Mouse (Mus musculus) midbrain, postnatal 0 days (tissue): ENCODE data around the gene Hacl1. TPM values are rescaled to one million over a fixed set of nuclear protein-coding genes. Genes with fewer than 3 reads are reported as not detected.

Source experiments
- ATAC-seq: fragments of 200-750 bp; cut with Nextera tagmentation; 2 replicates; pipeline ENCODE4 v1.8.0; 2017; ENCODE audit warnings: moderate number of reproducible peaks, mild to moderate bottlenecking, moderate TSS enrichment, moderate library complexity; ENCODE audit not compliant: low FRiP score
- DNase-seq: peaks from one replicate; pipeline ENCODE4 v3.0.0-alpha.2; 2015; ENCODE audit warnings: low spot score
- H3K27ac ChIP-seq: fragments of 300-500 bp; sonication (generic); 2 replicates; pipeline ENCODE4 v1.5.1; 2014; ENCODE audit warnings: low read depth, mild to moderate bottlenecking, low read length, mixed read lengths
- H3K27me3 ChIP-seq: fragments of 300-500 bp; sonication (generic); 2 replicates; pipeline ENCODE4 v1.6.1; 2014; ENCODE audit warnings: low read length, control low read depth, mixed read lengths; ENCODE audit not compliant: insufficient read depth
- H3K36me3 ChIP-seq: fragments of 300-500 bp; sonication (generic); 2 replicates; pipeline ENCODE4 v1.6.1; 2014; ENCODE audit warnings: low read length, control low read depth, mixed read lengths; ENCODE audit not compliant: insufficient read depth
- H3K4me1 ChIP-seq: fragments of 300-500 bp; sonication (generic); 2 replicates; pipeline ENCODE4 v1.6.1; 2014; ENCODE audit warnings: mild to moderate bottlenecking, control low read depth, antibody characterized with exemption, low read length, mixed read lengths; ENCODE audit not compliant: insufficient read depth
- H3K4me2 ChIP-seq: fragments of 300-500 bp; sonication (generic); 2 replicates; pipeline ENCODE4 v1.6.1; 2014; ENCODE audit warnings: low read depth, mild to moderate bottlenecking, low read length, mixed read lengths; ENCODE audit not compliant: poor library complexity, severe bottlenecking
- H3K4me3 ChIP-seq: fragments of 300-500 bp; sonication (generic); 2 replicates; pipeline ENCODE4 v1.5.1; 2014; ENCODE audit warnings: low read depth, mild to moderate bottlenecking, low read length, moderate library complexity
- H3K9ac ChIP-seq: fragments of 300-500 bp; sonication (generic); replicated peaks from 2 replicates; pipeline ENCODE4 v1.6.1; 2014; ENCODE audit warnings: mild to moderate bottlenecking, low read length, moderate library complexity, mixed read lengths; ENCODE audit not compliant: poor library complexity, severe bottlenecking
- H3K9me3 ChIP-seq: fragments of 300-500 bp; sonication (generic); 2 replicates; pipeline ENCODE4 v1.6.1; 2016; ENCODE audit warnings: low read length, control low read depth
- CTCF ChIP-seq: IDR thresholded peaks from 2 replicates; pipeline ENCODE4 v1.5.1; 2016; ENCODE audit warnings: antibody characterized with exemption, mild to moderate bottlenecking
- WGBS: fragments of 180-500 bp; shearing (Covaris S2); extraction: QIAGEN DNeasy Blood & Tissue Kit; methylation state at CpG from one replicate; pipeline ENCODE4 v1.1.7; 2014; 5-methylcytosine and 5-hydroxymethylcytosine counted together
- polyA plus RNA-seq: library from polyadenylated mRNA; unstranded; fragments of >200 nt; fragmentation: Nextera tagmentation; extraction: Ambion mirVana; gene quantifications from 2 replicates; pipeline ENCODE4 v1.2.1, GENCODE M21; 2015
- total RNA-seq: library from RNA; depleted of rRNA; stranded (reverse); fragments of >200 nt; gene quantifications from 2 replicates; pipeline ENCODE4 v1.2.3, GENCODE M21; 2014

The Hacl1 gene
- total and polyA plus RNA-seq, 2 experiments from 2014 or later: 6.8 to 8.4 TPM

- Histone ChIP-seq H3K4me3 (no peak overlapping the region), H3K27me3 (no peaks in the 10 kb centered on the region), H3K9ac (0 out of 2 replicates have a peak overlapping the region, but pooled peaks have one; percentile 13), H3K4me1 (peaks cover 4% of the 10 kb centered on the region; the same call in 1 of the 2 replicates), H3K27ac (no peak overlapping the region), H3K4me2 (no peak overlapping the region), H3K9me3 (no peaks in the 10 kb centered on the region), H3K36me3 (no peaks in the 10 kb centered on the region)
- DNase-seq (no peak), ATAC-seq (no peak)
- no peak for TF ChIP-seq CTCF
- WGBS: 84% methylated on average over 8 of the region's 8 CpGs
Observed at GRCm38 (mm10) chr14:31658126-31658680, 17.1 kb upstream of the Hacl1 start.

DNA sequence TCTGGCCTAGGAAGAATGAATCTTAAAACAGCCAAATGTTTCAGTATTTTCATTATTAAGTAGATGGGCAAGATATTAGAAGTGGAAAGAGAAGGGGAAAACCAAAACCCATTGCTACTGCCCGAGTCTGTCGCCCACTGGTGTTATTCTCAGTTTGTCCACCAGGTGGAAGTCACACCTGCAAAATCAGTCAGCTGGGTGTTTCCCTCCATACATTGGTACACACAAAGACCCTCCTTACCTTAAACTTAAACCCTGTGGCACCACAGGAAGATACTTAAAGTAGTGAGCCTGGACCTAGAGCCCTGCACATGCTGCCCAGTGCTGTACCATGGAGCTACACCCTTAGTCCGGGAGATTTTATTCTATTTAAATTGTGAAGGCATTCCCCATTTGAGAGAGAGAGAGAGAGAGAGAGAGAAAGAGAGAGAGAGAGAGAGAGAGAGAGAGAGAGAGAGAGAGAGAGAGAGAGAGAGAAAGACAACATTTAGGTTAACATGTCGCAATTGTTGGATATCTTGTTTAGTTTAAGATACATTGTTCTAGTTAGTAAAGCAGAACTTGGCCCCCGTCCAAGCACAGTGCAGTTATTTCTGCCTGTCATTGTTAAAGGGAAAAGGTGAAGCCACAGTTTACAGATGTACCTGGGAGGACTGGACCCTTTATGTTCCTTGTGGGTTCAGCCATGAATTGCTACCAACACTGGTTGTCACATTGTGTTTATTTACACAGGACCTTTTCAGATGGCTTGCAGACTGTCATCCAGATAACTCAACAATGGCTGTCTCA is 16.0 kb upstream of the Hacl1 start:
- WGBS: 39% methylated on average over 5 of the region's 5 CpGs
- TF ChIP-seq CTCF: peak; percentile 92
- peak; percentile 80 for DNase-seq

GRCm38 (mm10) chr14:31656386-31656785 is 15.3 kb upstream of the Hacl1 start:
- Histone ChIP-seq H3K9ac (no peak overlapping the region), H3K27ac (no peak overlapping the region), H3K4me3 (no peak overlapping the region), H3K9me3 (no peaks in the 10 kb centered on the region), H3K4me1 (no peaks in the 10 kb centered on the region), H3K36me3 (no peaks in the 10 kb centered on the region), H3K27me3 (no peaks in the 10 kb centered on the region), H3K4me2 (no peak overlapping the region)
- no peak for TF ChIP-seq CTCF
- DNase-seq: no peak
- WGBS: 84% methylated on average over 7 of the region's 7 CpGs
- ATAC-seq: no peak

More for the DNA sequence above, 16.0 kb upstream of the Hacl1 start:
- Histone ChIP-seq H3K27ac (no peak overlapping the region), H3K27me3 (no peaks in the 10 kb centered on the region), H3K4me2 (no peak overlapping the region), H3K9me3 (no peaks in the 10 kb centered on the region), H3K4me3 (no peak overlapping the region), H3K36me3 (no peaks in the 10 kb centered on the region), H3K9ac (no peak overlapping the region), H3K4me1 (no peaks in the 10 kb centered on the region)
- ATAC-seq: no peak

GRCm38 (mm10) chr14:31655406-31655805 is 14.3 kb upstream of the Hacl1 start:
- no peak overlapping the region for H3K9ac ChIP-seq
- H3K27me3 ChIP-seq: no peaks in the 10 kb centered on the region
- H3K27ac ChIP-seq: no peak overlapping the region
- no peak for DNase-seq
- no peak overlapping the region for H3K4me2 ChIP-seq
- no peaks in the 10 kb centered on the region for H3K9me3 ChIP-seq
- H3K36me3 ChIP-seq: no peaks in the 10 kb centered on the region
- no peak overlapping the region for H3K4me3 ChIP-seq
- no peak for TF ChIP-seq CTCF
- ATAC-seq: no peak
- H3K4me1 ChIP-seq: no peaks in the 10 kb centered on the region
- WGBS: 76% methylated on average over 14 of the region's 14 CpGs

- no peaks in the 10 kb centered on the region for H3K27me3 ChIP-seq
- no peak overlapping the region for H3K9ac ChIP-seq
- no peak overlapping the region for H3K4me3 ChIP-seq
- DNase-seq: no peak
- no peak for ATAC-seq
- no peak for TF ChIP-seq CTCF
- H3K27ac ChIP-seq: no peak overlapping the region
- H3K9me3 ChIP-seq: no peaks in the 10 kb centered on the region
- 82% methylated on average over 5 of the region's 5 CpGs for WGBS
- no peaks in the 10 kb centered on the region for H3K4me1 ChIP-seq
- H3K4me2 ChIP-seq: no peak overlapping the region
- H3K36me3 ChIP-seq: no peaks in the 10 kb centered on the region
Observed at GRCm38 (mm10) chr14:31654816-31655215, 13.7 kb upstream of the Hacl1 start.
